Mouse (Mus musculus) ovary, postnatal 36 days (tissue): ENCODE measurements around the gene Acot2.
"Not testable (repeated sequence)": the region's sequence is repeated elsewhere in the genome, so short reads cannot be mapped to it uniquely, and the experiment has no call there.

ENCODE experiments used
- DNase-seq: peaks from one replicate; pipeline ENCODE4 v3.0.0; 2022; ENCODE audit warnings: low spot score, mixed read lengths

The Acot2 gene

DNA sequence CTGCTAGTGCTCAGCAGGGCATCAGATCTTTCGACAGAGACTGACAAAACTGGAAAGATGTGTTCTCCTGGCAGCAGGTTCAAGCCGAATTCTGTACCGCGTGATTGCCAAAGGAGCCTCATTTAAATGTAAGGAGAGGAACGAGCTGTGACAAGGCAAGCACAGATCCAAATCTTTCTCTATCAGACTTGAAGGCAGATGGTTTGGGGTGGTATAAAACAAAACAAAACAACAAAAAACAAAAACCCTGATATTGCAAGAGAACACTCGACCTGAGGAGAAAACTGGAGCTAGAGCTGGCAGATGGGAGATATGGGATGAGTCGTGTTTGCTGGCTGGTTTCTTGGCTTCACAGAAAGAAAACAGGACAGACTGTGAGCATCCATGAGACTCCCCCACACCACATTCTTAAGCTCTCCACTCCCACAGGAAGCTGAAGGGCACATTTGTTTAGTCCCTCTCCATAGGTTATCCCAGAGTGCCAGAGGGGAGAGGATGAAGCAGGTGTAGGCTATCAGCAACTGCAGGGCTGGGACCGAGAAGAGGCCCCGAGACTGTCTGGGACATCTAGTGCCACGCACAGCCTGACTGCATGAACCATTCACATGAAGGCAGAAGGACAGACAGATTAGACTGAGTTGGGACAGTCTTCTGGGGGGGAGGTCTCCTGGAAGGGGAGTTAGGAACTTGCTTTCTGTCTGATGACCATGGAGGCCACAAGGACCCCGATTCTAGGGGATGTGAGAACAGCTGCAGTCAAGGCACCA lies 10.9 kb downstream of the Acot2 start:
- no peak for DNase-seq

DNA sequence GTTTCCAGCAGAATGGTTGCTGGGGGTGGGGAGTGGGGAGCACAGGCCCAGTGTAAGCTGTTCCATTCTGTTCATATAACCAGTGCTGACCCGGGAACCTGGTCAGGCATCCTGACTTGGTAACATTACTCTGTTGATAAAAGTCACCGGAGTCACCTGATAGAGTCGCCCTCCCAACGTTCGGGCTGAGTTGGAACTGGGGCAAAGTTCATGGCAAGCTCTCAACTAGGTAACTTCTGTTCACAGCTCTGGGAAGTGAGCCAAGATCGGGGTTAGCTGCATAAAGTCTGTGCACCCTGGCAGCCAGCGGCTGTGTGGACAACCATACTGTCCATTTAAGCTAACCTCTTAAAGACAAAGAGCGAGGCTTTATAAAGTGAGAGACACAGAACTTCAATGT lies 11.6 kb downstream of the Acot2 start:
- peak; percentile 25 for DNase-seq

DNA sequence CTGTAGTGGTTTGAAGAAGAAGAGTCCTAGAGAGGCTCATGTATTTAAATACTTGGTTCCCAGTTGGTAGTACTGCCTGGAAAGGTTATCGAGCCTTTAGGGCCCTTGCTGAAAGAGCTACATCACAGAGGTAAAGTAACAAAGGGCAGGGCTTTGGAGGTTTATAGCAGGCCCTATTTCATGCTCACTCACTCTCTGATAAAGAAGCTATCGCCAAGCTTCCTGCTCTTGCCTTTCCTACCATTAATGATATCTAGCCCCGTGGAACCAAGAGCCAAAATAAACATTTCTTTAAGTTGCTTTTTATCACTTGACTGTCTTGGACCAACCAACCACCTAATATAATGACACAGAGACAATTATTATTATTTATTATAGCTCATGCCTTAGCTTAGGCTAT lies 12.8 kb downstream of the Acot2 start:
- DNase-seq = no peak

DNA sequence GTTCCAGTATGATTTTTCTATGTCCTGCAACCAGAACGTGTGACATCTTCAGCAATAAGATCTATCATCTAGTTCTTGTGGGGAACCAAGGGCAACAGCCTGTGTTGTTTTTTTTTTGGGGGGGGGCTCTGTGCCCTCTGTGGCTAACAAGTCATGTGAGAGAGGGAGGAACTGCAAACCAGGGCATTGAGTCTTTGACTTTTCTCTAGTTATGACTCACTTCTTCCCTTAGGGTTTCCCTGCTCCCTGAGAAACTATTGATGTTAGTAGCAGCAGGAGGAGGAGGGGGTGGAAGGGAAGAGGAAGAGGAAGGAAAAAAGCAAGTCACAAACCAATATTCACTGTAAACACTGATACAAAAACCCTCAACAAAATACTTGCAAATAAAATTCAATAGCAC lies 16.2 kb downstream of the Acot2 start:
- no peak for DNase-seq

DNA sequence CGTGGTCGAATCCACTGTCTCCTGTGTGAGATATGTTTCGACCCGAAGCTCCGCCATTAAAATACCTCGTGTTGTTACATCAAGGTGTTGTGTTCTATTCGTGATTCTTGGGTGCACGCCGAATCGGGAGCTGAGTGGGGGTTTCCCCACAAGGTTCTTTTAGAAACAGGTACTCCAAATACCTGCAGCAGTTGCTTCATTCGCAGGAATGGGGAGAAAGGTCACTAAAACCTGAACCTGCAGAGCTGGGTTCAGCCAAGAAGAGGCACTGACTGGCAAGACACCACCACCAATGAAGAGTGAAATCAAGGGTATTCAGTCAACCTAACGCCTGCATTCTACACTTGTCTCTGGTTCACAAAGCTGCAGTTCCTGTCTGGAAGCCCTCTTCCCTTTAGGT lies 20.6 kb downstream of the Acot2 start:
- no peak for DNase-seq

DNA sequence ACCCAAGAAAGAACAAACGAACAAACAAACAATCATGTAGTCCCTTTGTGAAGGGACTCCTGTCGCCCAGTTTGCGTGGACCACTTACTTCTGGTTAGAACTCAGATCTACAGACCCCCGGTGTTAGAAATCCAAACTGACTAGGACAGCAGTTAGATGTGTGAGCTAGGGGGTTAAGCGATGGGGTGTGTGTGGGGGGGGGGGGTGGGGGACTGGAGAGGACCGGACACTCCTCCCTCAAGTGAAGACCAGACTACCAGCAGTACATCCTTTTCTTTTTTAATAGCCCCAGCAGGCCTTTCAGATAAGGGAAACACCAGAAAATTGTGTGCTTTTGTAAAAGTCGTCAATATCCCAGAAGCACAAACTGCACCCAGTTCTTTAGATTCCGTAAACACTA lies 21.1 kb downstream of the Acot2 start:
- no peak for DNase-seq

DNA sequence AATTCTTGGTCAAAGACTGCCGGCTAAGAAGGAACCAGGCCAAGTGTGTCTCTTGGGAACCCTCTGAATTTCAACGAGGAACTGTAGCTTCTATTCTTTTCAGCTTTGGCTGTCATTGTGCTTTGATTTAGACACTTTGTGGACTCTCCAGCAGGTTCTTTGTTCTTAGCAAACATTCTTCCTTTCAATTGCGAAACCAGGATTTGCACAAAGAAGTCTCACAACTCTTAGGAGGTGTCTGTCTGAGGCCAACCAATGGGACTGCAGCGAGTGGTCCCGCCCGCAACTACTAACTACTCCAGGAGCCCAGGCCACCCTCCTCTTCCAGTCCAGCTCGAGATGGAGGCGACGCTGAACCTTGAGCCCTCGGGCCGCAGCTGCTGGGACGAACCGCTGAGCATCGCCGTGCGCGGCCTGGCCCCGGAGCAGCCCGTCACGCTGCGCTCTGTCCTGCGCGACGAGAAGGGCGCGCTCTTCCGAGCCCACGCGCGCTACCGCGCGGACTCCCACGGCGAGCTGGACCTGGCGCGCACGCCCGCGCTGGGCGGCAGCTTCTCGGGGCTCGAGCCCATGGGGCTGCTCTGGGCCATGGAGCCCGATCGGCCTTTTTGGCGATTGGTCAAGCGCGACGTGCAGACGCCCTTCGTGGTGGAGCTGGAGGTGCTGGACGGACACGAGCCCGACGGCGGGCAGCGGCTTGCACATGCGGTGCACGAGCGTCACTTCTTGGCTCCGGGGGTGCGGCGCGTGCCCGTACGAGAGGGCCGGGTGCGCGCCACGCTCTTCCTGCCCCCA lies 21.7 kb downstream of the Acot2 start, which contains the start of gene Acot1:
TSS of gene Acot1 (plus strand) at position 320 of the 795 bp plus-strand sequence.
- peak; percentile 73 for DNase-seq

DNA sequence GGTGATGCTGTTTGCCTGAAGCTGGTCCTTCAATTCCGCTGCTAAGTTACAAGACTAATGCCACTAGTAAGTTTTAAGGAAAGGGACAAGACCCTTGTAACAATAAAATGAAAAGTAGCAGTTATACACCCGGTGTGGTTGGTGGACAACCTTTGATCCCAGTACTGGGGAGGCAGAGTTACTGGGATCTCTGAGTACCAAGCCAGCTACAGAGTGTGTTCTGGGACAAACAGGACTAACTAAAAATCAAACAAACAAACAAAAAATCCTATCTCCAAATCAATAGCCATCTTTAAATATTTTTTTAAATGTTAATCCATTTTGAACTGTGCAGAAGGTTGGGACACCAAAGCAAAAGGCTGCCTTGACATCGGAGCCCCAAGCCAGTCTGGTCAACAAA lies 22.5 kb downstream of the Acot2 start:
- DNase-seq = no peak

DNA sequence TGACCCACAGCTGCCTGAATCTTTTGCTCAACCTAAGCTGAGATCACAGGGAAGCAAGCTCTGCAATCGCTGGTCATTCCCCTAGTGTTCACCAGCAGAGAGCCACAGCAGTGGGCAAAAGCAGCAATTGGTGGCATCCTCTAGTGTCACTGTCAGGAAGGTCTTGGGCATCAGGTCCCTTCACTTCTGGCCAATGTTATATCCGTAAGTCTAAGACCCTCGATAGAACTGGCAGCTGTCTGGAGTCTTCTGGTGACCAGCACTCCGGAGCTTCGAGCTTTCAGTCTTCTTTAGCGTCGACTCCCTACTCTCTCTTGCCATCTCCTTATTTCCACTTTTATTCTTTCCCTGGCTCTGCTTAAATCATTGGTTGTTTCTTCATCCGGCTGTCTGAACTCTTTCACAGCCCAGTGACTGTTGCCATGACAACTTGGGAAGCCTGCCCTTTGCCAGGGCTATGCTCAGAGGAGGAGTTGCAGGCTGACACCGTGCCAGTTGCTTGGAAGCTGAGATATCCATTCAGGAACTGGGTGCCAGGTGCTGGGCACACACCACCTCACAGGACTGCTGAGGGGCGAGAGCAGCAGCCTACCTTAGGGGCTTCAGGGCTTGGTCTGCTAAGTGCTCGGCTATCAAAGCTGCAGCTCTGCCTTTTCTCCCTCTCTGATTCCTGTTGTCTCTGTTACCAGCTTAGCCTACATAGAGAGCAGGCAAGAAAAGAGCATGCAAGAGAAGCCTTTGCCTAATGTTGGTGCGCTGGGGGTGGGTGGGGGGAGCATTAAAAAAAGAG lies 23.8 kb downstream of the Acot2 start:
- peak; percentile 78 for DNase-seq

DNA sequence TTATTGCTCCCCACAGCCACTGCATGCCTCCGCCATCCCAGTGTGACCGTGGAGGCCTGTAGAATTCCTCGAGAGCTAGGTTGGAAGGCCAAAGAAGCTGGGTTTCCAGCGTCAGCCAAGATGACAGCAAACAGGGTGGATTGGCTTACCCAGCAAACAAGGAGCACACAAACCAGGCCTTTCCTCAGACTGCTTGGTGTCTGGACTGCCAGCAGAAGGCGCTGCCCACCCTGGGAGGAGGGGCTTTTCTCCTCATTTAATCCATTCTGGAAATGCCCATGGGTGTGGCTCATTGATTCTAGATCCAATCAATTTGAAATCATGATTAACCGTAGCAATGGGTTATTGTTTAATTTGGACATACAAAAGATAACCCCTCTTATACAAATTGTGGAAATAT lies 25.5 kb downstream of the Acot2 start:
- no peak for DNase-seq

DNA sequence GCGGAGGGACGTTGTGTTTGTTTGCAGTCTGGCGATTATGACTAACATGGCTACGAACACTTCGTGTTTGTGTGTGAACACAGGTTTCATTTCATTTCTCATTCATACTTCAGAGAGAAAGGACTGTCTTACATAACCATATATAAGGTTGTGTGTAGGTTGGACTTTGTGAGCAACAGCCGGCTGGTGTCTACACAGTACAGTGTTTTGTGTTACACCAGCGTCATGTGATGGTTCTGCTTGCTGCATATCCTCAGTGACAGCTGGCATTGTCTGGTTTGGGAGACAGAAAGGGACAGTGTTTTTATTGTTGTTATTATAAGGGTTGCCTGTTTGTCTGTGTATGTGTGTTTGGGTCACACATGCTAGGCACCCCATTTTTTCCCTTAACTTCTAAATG lies 26.0 kb downstream of the Acot2 start:
- DNase-seq = no peak

DNA sequence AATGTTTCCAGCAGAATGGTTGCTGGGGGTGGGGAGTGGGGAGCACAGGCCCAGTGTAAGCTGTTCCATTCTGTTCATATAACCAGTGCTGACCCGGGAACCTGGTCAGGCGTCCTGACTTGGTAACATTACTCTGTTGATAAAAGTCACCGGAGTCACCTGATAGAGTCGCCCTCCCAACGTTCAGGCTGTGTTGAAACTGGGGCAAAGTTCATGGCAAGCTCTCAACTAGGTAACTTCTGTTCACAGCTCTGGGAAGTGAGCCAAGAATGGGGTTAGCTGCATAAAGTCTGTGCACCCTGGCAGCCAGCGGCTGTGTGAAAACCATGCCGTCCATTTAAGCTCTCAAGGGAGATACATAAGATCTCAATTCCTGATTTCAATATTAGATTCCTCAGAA lies 32.9 kb downstream of the Acot2 start:
- peak; percentile 38 for DNase-seq

DNA sequence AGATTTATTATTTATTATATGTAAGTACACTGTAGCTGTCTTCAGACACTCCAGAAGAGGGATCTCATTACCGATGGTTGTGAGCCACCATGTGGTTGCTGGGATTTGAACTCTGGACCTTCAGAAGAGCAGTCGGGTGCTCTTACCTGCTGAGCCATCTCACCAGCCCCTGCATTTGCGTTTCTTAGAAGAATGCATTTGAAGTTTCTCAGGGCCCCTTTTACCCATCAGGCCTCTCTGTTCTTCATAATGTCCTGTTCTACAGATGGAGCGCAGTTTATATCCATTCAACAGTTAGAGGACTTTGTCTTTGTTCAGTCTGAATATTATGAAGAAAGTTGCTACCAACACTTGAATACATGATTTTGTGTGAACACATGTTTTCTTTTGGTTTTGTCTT lies 34.6 kb downstream of the Acot2 start:
- DNase-seq = not testable (repeated sequence)

DNA sequence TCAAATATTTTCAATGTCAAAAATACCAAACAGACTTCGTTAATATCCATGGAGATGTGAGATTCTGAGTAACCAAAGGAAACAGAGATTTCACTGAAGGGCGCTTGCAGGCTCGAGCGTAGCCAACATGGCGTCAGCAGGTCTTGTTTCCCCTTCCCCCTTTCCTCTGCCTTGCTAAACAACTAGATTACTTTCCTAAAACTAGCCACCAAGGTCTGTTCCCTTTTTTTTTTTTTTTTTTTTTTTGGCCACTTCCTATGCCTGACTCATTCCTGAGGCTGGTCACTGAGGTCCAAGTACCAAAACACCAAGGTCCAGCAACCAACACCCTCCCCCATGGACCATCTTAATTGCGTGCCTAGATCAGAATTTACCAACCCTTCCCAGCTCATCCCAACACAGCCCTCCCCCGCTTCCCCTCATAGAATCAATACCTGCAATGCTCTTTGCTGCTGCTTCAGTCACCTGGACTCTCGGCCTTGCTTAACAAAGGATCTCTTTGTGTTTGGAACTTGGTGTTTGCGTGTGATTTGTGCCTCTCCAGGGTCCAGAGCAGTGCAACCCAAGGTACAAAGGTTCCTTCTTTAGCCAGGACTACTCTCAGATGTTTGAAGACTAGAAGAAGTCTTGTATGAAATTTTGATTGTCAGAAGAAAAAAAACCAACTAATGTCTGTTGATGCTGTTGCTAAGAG lies 35.5 kb downstream of the Acot2 start:
- no peak for DNase-seq

DNA sequence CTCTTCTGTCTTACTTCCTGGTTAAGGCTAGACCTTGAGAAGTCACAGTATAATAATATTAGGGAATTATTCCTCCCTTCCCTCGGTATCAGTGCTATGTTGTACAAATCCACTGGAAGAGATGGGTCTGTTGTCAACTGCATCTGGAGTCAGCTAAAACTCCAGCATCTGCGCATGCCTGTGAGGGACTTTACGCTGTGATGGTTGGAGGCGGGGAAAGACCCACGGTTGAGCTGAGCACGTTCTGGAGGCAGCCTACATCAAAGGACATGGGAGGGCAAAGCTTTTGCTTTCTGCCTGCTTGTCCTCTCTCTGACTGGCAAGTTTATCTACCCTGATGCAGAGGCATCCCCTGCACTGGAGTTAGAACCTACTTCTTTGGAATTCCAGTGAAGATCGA lies 38.2 kb downstream of the Acot2 start:
- DNase-seq = no peak

DNA sequence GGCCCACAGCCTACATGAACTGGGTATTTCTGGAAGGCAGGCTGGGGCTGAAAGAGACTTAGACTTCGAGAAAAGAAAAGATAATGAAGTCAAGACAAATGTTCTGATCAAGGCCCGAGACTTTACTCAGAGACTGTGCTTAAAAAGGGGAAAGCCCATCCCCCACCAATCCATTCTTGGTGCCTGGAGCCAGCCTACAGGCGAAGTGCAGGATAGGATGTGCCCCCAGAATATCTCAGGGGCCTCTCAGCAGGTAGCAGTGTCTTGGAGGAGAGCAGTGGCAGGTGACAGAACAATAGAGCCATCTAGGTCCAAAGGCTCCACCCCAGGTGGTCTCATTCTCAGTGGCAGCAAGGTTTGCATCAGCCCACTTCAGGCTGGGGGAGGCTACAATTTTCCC lies 40.7 kb downstream of the Acot2 start:
- DNase-seq = not testable (repeated sequence)

DNA sequence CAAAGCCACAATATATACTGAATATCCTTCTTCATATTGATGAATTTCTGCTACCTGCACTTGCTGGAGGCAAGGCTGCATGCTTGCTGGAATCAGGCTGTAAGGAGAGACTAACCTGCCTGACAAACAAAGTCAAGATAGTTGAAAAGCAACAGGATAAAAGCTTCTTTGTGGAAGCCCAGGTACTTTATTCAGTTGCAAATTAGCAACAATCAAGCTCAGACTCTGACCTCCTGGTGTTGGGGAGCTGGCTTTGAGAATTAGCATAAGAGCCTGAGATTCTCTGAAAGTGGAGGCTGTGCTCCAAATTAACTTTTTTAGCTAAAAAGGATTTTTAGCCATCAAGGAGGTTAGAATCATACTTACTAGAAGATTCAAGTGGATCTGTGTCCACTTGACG lies 41.4 kb downstream of the Acot2 start:
- DNase-seq = not testable (repeated sequence)

DNA sequence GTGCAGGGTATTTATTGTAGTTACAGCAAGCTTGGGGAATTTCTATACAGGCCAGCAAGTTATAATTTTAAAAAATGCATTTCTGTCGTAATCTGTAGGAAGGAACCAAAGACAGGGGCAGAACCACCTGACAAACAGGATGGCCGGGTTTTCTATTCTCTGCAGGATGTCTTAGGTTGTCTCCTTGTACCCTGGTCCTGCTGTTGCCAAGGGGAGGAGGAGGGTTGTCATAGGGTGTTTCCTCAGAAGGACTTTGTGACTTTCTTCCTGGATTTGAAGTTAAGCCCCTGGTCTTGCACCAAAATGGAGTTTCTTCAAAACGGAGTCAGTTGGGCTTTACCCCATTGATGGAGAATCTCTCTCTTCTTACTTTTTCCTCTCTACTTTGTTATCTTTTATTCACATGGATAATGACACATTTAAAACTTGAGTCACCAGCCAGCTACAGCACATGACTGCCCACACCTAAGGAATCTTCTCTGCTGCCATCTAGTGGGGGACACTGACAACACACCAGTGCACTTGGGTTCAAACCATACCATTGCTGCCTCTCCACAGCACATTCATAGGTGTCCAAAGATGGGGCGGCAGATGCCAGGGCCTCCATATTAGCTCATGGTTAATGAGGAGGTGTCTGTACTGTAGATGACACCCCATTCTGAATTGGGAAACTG lies 43.1 kb downstream of the Acot2 start:
- peak; percentile 64 for DNase-seq

DNA sequence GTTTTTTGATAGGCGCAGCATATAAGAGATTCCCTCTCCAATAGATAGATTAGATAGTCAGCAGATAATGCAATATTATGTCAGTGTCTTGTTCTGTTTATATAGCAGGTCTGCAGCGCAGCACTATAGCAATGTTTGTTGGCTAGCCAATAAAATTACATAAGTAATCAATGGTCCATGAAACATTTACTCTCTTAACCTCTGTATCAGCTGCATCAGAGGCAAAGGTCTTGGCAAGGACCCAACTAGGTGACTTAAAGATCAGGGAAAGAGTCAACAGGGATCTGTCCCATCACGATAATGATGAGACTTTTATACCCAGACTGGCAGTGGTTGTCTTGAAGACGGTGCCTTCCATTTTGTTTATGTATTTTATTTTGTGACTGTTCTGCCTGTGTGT lies 45.2 kb downstream of the Acot2 start:
- no peak for DNase-seq

DNA sequence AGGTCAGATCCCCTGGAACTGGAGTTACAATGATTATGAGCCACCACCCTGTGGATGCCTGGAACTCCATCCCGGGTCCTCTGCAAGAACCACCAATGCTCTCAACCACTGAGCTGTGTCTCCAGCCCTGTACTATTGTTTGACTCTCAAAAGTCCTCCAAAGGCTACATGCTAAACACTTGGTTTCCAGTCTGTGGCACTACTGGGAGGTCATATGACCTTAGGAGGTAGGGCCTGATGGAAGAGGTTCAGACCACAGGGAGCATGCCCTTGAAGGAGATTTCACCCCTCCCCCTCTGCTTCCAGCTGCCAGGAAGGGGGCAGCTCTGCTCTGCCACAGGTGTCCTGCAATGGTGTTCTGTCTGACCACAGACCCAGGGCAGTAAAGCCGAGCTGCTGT lies 45.6 kb downstream of the Acot2 start:
- DNase-seq = not testable (repeated sequence)

DNA sequence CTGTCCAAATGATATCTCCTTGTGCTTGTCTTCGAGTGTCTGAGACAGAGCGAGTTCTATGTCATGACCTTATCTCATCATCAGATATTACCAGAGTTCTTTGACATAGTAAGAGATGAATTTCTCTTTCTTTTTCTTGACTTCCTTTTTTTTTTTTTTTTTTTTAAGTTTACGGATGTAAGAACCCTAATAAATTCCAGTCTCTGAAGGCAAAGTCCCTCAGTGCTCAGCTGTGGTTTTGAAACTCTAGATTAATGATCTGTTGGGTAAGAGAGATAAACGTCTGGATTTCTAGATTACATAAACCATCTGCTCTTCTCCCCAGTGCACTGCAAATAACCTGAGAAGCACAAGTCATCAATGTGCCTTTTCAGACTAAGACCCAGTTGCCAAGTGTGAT lies 46.4 kb downstream of the Acot2 start:
- no peak for DNase-seq
